Mouse (Mus musculus): ENCODE measurements around the gene Ttll5. TPM values are rescaled to one million over a fixed set of nuclear protein-coding genes. Genes with fewer than 3 reads are reported as not detected.

The Ttll5 gene
- polyA plus RNA-seq, 1 experiment from 2014 or later: 18.7 TPM

DNA sequence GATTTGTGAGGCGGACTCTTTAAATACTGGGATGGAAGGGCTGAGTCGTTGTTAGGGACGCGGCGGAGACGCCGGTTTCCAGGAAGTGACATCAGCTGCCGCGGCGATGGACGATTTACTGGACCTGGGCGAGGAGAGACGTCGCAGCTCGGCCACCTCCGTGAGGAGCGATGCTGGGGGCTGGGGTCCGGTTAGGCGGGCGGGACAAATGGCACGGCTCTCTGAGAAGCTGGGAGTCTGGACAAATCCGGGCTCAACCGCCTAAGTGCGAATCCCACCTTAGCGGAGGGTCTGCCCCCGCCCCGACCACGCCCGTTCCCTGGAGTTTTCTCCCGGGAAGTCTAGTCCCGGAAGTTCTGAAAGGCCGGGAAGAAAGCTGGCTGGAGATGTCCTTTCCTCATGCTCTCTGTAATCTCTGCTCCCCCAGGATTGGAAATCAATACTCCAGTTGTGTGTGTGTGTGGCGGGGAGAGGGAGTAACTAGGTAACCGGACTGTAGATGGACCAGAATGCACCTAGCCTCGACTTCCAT, 258.1 kb downstream of the Ttll5 start, which contains the start of gene Ift43:
Gene Ift43 (plus strand): TSS at position 61 of the 532 bp plus-strand sequence.
- Histone ChIP-seq H3K4me2 (peak within 1 kb of the TSS; percentile 63), H3K9me3 (ENCODE audit: control insufficient read depth, low read length) (no peaks in the 10 kb centered on the region), H3K4me3 (ENCODE audit: low read depth, low read length) (peak within 1 kb of the TSS; percentile 67), H3K36me3 (ENCODE audit: control insufficient read depth, insufficient read depth, low read length) (no peaks in the 10 kb centered on the region; the same call in 1 of the 2 replicates), H3K27ac (ENCODE audit: low read depth, low read length) (no peak within 1 kb of the TSS), H3K4me1 (ENCODE audit: control insufficient read depth, insufficient read depth, low read length) (peaks cover 10% of the 10 kb centered on the region), H3K9ac (ENCODE audit: low read length) (peak within 1 kb of the TSS; percentile 66), H3K27me3 (ENCODE audit: control insufficient read depth, insufficient read depth, low read length) (no peaks in the 10 kb centered on the region; the same call in 1 of the 2 replicates)
- ATAC-seq (ENCODE audit: low FRiP score) (peak; percentile 68), DNase-seq (ENCODE audit: low spot score, missing footprints) (peak; percentile 98)
- 0% methylated on average over 35 of the region's 35 CpGs for WGBS

- H3K9me3 ChIP-seq (ENCODE audit: control insufficient read depth, low read length): no peaks in the 10 kb centered on the region
- no peaks in the 10 kb centered on the region; the same call in 1 of the 2 replicates for H3K36me3 ChIP-seq (ENCODE audit: control insufficient read depth, insufficient read depth, low read length)
- H3K9ac ChIP-seq (ENCODE audit: low read length): no peak overlapping the region
- DNase-seq (ENCODE audit: low spot score, missing footprints): no peak
- no peak overlapping the region for H3K4me2 ChIP-seq
- no peaks in the 10 kb centered on the region; the same call in 1 of the 2 replicates for H3K27me3 ChIP-seq (ENCODE audit: control insufficient read depth, insufficient read depth, low read length)
- no peak overlapping the region for H3K4me3 ChIP-seq (ENCODE audit: low read depth, low read length)
- ATAC-seq (ENCODE audit: low FRiP score): no peak
- 85% methylated on average over 7 of the region's 7 CpGs for WGBS
- H3K27ac ChIP-seq (ENCODE audit: low read depth, low read length): no peak overlapping the region
- peaks cover 4% of the 10 kb centered on the region; the same call in 1 of the 2 replicates for H3K4me1 ChIP-seq (ENCODE audit: control insufficient read depth, insufficient read depth, low read length)
These were observed 261.4 kb downstream of the Ttll5 start for GRCm38 (mm10) chr12:86085873-86086272.

- H3K9me3 ChIP-seq (ENCODE audit: control insufficient read depth, low read length): no peaks in the 10 kb centered on the region
- H3K4me3 ChIP-seq (ENCODE audit: low read depth, low read length): no peak overlapping the region
- H3K9ac ChIP-seq (ENCODE audit: low read length): no peak overlapping the region
- no peak for DNase-seq (ENCODE audit: low spot score, missing footprints)
- no peaks in the 10 kb centered on the region for H3K27me3 ChIP-seq (ENCODE audit: control insufficient read depth, insufficient read depth, low read length)
- H3K4me1 ChIP-seq (ENCODE audit: control insufficient read depth, insufficient read depth, low read length): peaks cover 10% of the 10 kb centered on the region
- H3K36me3 ChIP-seq (ENCODE audit: control insufficient read depth, insufficient read depth, low read length): no peaks in the 10 kb centered on the region; the same call in 1 of the 2 replicates
- no peak overlapping the region for H3K4me2 ChIP-seq
- 77% methylated on average over 8 of the region's 8 CpGs for WGBS
- ATAC-seq (ENCODE audit: low FRiP score): no peak
- H3K27ac ChIP-seq (ENCODE audit: low read depth, low read length): no peak overlapping the region
These were observed 262.1 kb downstream of the Ttll5 start for GRCm38 (mm10) chr12:86086550-86086949.

GRCm38 (mm10) chr12:86088042-86088441, 263.6 kb downstream of the Ttll5 start:
- DNase-seq (ENCODE audit: low spot score, missing footprints) (no peak), ATAC-seq (ENCODE audit: low FRiP score) (no peak)
- H3K9ac ChIP-seq (ENCODE audit: low read length): no peak overlapping the region
- H3K4me2 ChIP-seq: no peak overlapping the region
- no peaks in the 10 kb centered on the region for H3K27me3 ChIP-seq (ENCODE audit: control insufficient read depth, insufficient read depth, low read length)
- no peaks in the 10 kb centered on the region for H3K9me3 ChIP-seq (ENCODE audit: control insufficient read depth, low read length)
- H3K4me3 ChIP-seq (ENCODE audit: low read depth, low read length): no peak overlapping the region
- no peaks in the 10 kb centered on the region; the same call in 1 of the 2 replicates for H3K36me3 ChIP-seq (ENCODE audit: control insufficient read depth, insufficient read depth, low read length)
- peaks cover 19% of the 10 kb centered on the region for H3K4me1 ChIP-seq (ENCODE audit: control insufficient read depth, insufficient read depth, low read length)
- no peak overlapping the region for H3K27ac ChIP-seq (ENCODE audit: low read depth, low read length)
- 63% methylated on average over 7 of the region's 7 CpGs for WGBS

GRCm38 (mm10) chr12:86090764-86091163, 266.3 kb downstream of the Ttll5 start:
- Histone ChIP-seq H3K27me3 (ENCODE audit: control insufficient read depth, insufficient read depth, low read length) (no peaks in the 10 kb centered on the region), H3K4me2 (no peak overlapping the region), H3K9ac (ENCODE audit: low read length) (no peak overlapping the region), H3K9me3 (ENCODE audit: control insufficient read depth, low read length) (no peaks in the 10 kb centered on the region), H3K27ac (ENCODE audit: low read depth, low read length) (no peak overlapping the region), H3K4me3 (ENCODE audit: low read depth, low read length) (no peak overlapping the region), H3K36me3 (ENCODE audit: control insufficient read depth, insufficient read depth, low read length) (no peaks in the 10 kb centered on the region; the same call in 1 of the 2 replicates), H3K4me1 (ENCODE audit: control insufficient read depth, insufficient read depth, low read length) (peaks cover 17% of the 10 kb centered on the region)
- no peak for ATAC-seq (ENCODE audit: low FRiP score)
- DNase-seq (ENCODE audit: low spot score, missing footprints): peak; percentile 73
- 61% methylated on average over 4 of the region's 4 CpGs for WGBS

- Histone ChIP-seq H3K27me3 (ENCODE audit: control insufficient read depth, insufficient read depth, low read length) (no peaks in the 10 kb centered on the region), H3K4me2 (peak overlapping the region; percentile 8; the same call in 1 of the 2 replicates), H3K27ac (ENCODE audit: low read depth, low read length) (no peak overlapping the region; the same call in 1 of the 2 replicates), H3K9ac (ENCODE audit: low read length) (no peak overlapping the region), H3K4me3 (ENCODE audit: low read depth, low read length) (no peak overlapping the region), H3K36me3 (ENCODE audit: control insufficient read depth, insufficient read depth, low read length) (no peaks in the 10 kb centered on the region), H3K4me1 (ENCODE audit: control insufficient read depth, insufficient read depth, low read length) (peaks cover 17% of the 10 kb centered on the region), H3K9me3 (ENCODE audit: control insufficient read depth, low read length) (no peaks in the 10 kb centered on the region)
- ATAC-seq (ENCODE audit: low FRiP score) (no peak), DNase-seq (ENCODE audit: low spot score, missing footprints) (peak; percentile 79)
- WGBS: 23% methylated on average over 18 of the region's 18 CpGs
These were observed 267.2 kb downstream of the Ttll5 start for GRCm38 (mm10) chr12:86091601-86092132.

- no peak overlapping the region for H3K9ac ChIP-seq (ENCODE audit: low read length)
- no peaks in the 10 kb centered on the region for H3K27me3 ChIP-seq (ENCODE audit: control insufficient read depth, insufficient read depth, low read length)
- ATAC-seq (ENCODE audit: low FRiP score): no peak
- peaks cover 17% of the 10 kb centered on the region for H3K4me1 ChIP-seq (ENCODE audit: control insufficient read depth, insufficient read depth, low read length)
- H3K9me3 ChIP-seq (ENCODE audit: control insufficient read depth, low read length): no peaks in the 10 kb centered on the region
- DNase-seq (ENCODE audit: low spot score, missing footprints): peak; percentile 37
- H3K36me3 ChIP-seq (ENCODE audit: control insufficient read depth, insufficient read depth, low read length): no peaks in the 10 kb centered on the region
- no peak overlapping the region for H3K27ac ChIP-seq (ENCODE audit: low read depth, low read length)
- WGBS: 92% methylated on average over 4 of the region's 4 CpGs
- no peak overlapping the region for H3K4me3 ChIP-seq (ENCODE audit: low read depth, low read length)
- H3K4me2 ChIP-seq: no peak overlapping the region
These were observed 269.6 kb downstream of the Ttll5 start for GRCm38 (mm10) chr12:86094075-86094474.

GRCm38 (mm10) chr12:86095806-86096205, 271.3 kb downstream of the Ttll5 start:
- DNase-seq (ENCODE audit: low spot score, missing footprints) (no peak), ATAC-seq (ENCODE audit: low FRiP score) (no peak)
- H3K27me3 ChIP-seq (ENCODE audit: control insufficient read depth, insufficient read depth, low read length): no peaks in the 10 kb centered on the region
- no peaks in the 10 kb centered on the region for H3K9me3 ChIP-seq (ENCODE audit: control insufficient read depth, low read length)
- H3K4me3 ChIP-seq (ENCODE audit: low read depth, low read length): no peak overlapping the region
- 83% methylated on average over 4 of the region's 4 CpGs for WGBS
- H3K36me3 ChIP-seq (ENCODE audit: control insufficient read depth, insufficient read depth, low read length): no peaks in the 10 kb centered on the region
- no peak overlapping the region for H3K27ac ChIP-seq (ENCODE audit: low read depth, low read length)
- no peak overlapping the region for H3K4me2 ChIP-seq
- peaks cover 17% of the 10 kb centered on the region for H3K4me1 ChIP-seq (ENCODE audit: control insufficient read depth, insufficient read depth, low read length)
- H3K9ac ChIP-seq (ENCODE audit: low read length): no peak overlapping the region

DNA sequence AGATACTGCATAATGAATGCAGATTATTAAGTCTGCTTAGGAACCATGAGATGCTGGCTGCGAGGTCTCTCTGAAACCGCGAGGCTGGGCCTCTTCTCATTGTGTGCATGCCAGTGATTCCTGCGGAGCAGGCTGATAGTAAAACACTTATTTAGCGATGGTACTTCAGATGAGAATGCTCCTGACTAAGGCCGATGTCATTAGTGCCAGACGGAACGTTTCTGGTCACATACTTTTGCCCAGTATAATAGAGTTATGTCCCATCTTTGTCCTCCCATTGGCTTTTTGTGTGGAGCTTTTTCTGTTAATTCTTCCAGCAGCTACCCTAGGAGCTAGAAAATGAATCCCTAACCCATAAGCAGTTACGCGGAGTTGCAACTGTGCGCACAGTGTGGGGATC, 273.3 kb downstream of the Ttll5 start:
- peaks cover 7% of the 10 kb centered on the region for H3K4me1 ChIP-seq (ENCODE audit: control insufficient read depth, insufficient read depth, low read length)
- no peak overlapping the region for H3K27ac ChIP-seq (ENCODE audit: low read depth, low read length)
- no peaks in the 10 kb centered on the region for H3K27me3 ChIP-seq (ENCODE audit: control insufficient read depth, insufficient read depth, low read length)
- no peak overlapping the region for H3K9ac ChIP-seq (ENCODE audit: low read length)
- 68% methylated on average over 11 of the region's 11 CpGs for WGBS
- ATAC-seq (ENCODE audit: low FRiP score) (no peak), DNase-seq (ENCODE audit: low spot score, missing footprints) (peak; percentile 77)
- H3K4me2 ChIP-seq: no peak overlapping the region
- no peaks in the 10 kb centered on the region for H3K9me3 ChIP-seq (ENCODE audit: control insufficient read depth, low read length)
- no peaks in the 10 kb centered on the region for H3K36me3 ChIP-seq (ENCODE audit: control insufficient read depth, insufficient read depth, low read length)
- H3K4me3 ChIP-seq (ENCODE audit: low read depth, low read length): no peak overlapping the region

All from midbrain, embryonic 11.5 days (tissue).